Mouse (Mus musculus): ENCODE measurements around the gene Fis1. TPM values are rescaled to one million over a fixed set of nuclear protein-coding genes. Genes with fewer than 3 reads are reported as not detected.
A peak's percentile ranks its signal among the peaks of the same experiment; 100 is the strongest.

Gene Fis1
- total RNA-seq, 2 experiments from 2014 or later = 65.3 to 160 TPM

DNA sequence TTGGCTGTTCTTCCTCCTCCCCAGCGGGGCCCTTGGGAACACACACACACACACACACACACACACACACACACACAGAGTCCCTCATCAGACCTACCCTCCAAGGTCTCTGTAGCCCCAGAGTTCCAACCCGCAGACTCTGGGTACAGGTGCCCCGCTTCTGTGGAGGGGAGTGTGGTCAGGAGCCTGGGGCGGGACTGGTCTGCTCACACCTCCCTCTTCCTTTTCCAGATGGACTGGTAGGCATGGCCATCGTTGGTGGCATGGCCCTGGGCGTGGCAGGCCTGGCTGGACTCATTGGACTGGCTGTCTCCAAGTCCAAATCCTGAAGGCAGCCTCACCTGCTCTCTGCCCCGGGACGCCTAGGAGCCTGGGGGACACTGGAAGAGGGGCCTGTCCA is 12.6 kb downstream of the Fis1 start:
- peak; percentile 13 for ATAC-seq (replicated peaks; ENCODE audit: low FRiP score, poor library complexity, severe bottlenecking)

DNA sequence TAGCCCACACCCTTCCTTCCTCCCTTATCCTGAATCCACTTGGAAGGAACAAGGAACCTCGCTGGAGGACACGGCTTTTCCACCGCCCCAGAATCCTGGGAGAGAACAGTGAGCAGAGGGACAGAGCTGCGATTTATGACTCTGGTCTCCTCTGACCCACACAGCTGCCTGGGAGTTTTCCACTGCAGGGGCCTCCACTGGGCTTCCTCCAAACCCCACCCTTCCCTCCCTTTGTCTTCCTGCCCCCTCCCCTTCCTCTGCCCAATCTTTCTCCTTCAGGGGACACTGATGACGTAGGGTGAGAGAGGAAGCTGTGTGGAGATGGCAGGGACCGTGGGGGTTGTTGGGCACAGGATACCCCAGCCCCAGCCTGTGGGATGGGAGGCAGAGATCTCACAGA is 13.3 kb downstream of the Fis1 start, which contains the start of gene Cldn15:
TSS of gene Cldn15 (plus strand) at position 286 of the 400 bp plus-strand sequence.
- no peak for ATAC-seq (replicated peaks; ENCODE audit: low FRiP score, poor library complexity, severe bottlenecking)

DNA sequence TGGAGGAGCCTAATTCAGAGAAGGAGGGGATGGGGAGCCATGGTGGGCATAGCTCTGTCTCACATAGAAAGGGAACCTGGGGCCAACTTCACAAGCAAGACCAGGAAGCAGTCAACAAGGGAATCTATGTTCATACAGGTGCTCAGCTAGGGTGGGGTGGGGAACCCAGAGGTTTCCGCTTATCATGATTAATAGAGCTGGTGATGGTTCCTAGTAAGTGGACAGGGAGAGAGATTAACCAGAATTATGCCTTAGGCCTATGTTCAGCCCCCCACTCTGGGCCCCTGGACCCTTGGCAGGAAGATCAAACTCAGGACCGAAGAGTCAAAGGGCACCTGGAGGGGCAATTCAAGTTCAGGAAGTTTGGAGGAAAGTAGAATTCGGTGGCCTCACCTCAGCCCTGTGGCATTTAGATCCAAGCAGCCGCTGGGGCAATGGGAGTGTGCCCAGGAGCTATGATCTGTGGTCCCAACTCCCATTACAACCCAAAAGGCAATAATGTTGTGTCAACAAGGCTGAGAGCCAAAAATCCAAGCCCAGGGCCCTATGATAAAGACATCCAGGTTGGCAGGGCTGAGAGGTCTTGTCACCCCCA is 13.9 kb downstream of the Fis1 start:
- ATAC-seq (replicated peaks; ENCODE audit: low FRiP score, poor library complexity, severe bottlenecking) = no peak

DNA sequence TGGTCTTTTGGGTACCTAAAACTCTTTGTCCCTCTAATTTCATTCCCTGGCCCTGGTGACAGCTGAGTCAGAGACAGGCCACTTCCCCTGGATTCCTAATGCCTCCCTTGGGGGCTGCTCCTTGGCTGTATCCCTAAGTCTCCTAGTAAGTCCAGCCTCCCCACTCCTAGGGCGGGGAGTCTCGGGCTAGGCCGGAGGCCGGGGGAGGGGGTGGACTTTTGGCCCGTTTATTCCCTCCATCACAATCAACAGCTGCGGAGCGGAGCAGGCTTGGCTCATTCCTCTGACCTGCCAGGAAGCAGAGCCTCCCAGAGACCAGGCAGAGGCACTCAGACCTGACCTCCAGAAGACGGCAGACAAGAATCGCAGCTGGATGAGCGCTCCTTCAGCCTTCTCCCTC is 14.5 kb downstream of the Fis1 start:
- no peak for ATAC-seq (replicated peaks; ENCODE audit: low FRiP score, poor library complexity, severe bottlenecking)

DNA sequence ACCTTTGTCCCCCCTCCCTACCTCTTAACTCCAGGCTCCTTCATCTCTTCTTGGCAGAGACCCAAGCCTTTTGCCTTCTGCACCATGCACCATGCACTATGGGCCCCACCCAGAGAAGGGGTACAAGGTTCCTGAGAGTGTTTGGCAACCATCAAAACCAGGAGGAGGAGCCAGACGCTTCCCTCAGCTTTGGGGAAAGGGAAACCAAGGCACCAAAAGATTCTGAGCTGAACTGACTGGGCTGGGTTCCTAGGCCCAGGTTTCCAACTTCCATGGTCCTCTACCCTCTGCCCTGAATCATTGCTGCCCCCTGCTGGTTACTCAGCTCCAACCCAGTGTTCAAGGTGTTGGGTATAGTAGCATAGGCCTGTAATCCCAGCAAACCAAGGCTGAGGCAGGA is 17.6 kb downstream of the Fis1 start:
- ATAC-seq (replicated peaks; ENCODE audit: low FRiP score, poor library complexity, severe bottlenecking) = peak; percentile 76

DNA sequence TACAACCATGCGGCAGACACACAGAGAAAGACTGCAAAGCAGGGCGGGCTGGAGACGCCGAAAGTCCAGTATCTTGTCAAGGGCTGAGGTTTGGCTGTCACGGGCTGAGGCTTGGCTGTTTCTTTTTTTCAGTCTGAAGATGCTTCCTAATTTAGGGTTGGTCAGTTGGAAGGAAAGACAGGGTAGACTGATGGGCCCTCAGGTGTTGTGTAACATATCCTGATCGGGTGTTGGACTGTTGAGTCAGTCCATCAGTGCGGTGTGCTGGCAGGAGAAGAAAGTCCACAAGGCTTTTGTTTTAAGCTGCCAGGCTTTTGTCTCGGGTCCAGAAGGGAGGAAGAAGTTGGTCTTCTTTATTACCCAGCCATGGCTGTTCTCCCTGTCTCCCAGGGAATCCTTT is 20.6 kb downstream of the Fis1 start:
- no peak for ATAC-seq (replicated peaks; ENCODE audit: low FRiP score, poor library complexity, severe bottlenecking)

DNA sequence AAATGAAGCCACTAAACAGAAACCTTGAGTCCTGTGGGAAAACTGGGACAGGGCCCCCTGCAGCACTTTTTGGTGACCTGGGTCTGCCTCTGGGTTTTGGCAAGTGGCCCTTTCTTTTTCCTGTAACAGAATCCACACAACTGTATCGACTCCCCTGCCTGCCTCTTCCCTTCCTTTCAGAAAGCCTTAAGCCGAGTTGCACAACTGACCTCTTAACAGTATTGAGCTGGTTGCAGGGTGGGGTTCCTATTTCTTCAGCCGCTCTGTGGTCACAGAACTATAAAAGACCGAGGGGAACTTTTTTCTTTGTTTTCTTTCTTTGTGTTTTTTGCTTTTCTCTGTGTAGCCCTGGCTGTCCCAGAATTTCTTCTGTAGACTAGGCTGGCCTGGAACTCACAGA is 24.7 kb downstream of the Fis1 start:
- no peak for ATAC-seq (replicated peaks; ENCODE audit: low FRiP score, poor library complexity, severe bottlenecking)

DNA sequence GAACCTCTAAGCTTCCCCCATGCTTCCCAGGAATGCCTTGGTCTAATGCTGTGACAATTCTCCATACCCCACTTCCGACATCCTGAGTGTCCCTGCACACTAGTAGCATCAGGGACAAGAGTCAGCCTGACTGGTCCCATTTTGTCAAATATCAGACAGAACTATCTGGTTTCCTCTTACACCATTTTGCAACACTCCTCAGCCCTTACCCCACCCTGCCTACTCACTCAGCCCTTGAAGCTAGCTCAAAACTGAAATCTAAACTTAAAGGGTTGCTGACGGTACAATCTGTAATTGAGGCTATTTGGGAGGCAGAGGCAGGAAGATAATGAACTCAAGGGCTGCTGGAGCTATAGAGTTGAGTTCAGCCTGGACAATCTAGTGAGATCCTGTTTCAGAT is 26.7 kb downstream of the Fis1 start:
- ATAC-seq (replicated peaks; ENCODE audit: low FRiP score, poor library complexity, severe bottlenecking) = no peak

DNA sequence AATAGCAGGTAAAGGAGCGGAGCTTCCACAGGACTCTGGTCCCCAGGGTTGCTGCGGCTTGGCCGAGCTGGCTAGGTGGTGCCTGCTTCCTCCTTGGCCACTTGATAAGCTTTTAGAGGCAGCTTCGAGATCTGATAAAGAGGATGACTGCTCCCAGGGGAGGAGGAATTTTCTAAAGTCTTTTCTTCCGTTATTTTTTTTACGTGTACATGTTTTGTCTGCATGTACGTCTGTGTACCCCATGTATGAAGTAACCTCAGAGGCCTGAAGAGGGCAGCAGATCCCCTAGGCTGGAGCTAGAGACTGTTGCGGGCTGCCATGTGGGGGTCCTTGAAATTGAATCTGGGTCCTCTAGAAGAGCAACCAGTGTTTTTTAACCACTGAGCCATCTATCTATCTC is 27.9 kb downstream of the Fis1 start:
- no peak for ATAC-seq (replicated peaks; ENCODE audit: low FRiP score, poor library complexity, severe bottlenecking)

DNA sequence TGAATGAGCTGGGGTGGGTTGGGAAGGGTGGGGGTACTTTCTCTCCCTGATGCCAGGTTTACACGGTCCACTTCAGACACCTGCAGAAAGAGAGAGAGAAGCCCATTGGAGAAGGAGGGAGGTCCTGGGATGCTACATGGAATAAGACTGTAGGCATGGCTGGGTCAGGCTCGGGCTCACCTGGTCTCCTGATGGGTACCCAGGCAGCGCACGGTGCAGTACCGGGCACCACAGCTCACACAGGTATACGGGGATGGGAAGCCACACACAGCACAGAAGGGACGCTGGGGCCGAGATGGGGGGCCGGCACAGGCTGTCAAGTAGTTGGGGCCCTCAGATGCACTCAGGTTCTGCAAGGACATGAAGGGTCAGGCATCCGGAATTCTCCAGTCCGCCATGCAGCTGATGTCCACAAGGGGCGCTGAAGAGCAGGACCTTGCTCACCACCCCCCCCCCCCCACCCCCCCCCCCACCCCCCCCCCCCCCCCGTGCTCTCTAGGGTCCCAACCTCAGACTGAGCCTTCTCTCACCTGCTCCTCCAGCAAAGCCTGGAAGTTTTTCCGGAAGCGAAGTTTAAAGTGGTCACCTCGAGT is 29.4 kb downstream of the Fis1 start:
- no peak for ATAC-seq (replicated peaks; ENCODE audit: low FRiP score, poor library complexity, severe bottlenecking)

DNA sequence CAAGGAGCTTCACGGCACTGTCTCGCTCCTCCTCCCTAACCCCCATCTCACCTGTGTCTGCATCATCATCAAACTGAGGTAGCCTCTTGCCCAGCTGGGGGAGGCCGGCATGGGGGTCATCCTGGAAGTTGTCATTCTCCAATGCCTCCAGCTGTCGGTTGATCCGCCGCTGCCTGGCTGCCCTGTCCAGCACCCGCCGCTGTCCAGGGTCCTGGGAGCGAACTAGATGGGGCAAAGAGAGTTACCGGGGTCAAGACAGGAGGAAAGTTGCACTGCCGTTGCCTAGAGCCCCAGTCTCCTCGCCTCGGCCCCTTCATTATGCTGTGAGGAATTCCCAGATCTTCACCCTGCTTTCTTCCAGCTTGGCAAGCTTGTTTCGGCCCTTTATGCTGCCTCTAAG is 31.8 kb downstream of the Fis1 start:
- ATAC-seq (replicated peaks; ENCODE audit: low FRiP score, poor library complexity, severe bottlenecking) = no peak

DNA sequence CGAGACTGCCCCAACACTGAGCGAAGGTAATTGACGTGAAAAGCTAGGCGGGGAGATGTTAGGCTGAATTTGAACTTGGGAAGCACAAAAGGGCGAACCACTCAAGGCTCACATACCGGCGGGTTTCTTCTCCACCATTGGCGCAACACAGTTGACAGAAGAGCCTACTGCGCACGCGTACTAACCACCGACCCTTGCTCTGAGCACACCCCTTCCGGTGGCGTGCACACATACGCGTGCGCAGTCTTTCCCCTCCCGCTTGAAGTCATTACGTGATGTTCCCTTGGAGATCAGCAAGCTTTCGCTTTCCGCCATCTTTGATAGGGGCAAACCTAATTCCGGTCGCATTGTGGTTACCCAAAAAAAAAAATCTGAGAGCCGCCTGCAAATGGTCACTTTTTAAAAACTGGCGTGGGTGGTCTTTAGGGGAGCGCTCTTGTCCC is 33.6 kb downstream of the Fis1 start, which contains the start of gene Plod3:
TSS of gene Plod3 (plus strand) at position 325 of the 443 bp plus-strand sequence.
- peak; percentile 91 for ATAC-seq (replicated peaks; ENCODE audit: low FRiP score, poor library complexity, severe bottlenecking)

DNA sequence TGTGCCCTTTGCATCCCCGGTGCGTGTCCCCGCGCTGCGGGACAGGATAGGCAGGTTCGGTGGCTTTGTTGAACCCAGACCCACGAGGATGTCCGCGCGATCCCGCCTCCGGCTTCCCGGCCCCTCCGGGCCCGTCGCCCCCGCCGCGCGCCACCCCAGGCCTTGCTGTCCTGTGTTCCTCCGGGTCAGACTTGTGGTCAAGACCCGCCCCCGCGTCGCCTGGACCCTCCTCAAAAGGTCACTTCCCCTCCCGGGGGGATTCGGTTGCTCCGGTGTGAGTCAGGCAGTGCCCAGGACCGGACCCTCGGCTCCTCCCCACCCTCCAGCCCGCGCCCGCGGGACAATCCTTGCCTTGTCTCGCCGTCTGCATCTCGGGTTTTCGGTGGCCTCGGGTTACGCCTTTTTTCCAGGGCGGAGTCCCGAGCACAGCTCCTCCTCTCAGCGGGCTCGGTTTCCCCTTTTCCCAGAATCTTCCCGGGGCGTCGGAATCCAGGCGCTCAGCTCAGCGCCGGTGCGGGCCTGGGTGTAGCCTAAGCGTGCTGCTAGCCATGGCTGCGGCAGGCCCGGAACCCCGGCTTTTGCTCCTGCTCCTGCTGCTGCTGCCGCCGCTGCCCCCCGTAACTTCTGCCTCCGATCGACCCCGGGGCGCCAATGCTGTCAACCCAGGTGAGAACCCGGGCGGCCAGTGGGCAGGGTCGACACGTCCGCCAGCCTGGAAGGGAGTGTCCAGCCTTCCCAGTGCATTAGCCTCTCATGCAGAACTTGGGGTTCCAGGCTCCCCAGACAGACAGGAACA is 34.3 kb downstream of the Fis1 start:
- ATAC-seq (replicated peaks; ENCODE audit: low FRiP score, poor library complexity, severe bottlenecking) = peak; percentile 61

DNA sequence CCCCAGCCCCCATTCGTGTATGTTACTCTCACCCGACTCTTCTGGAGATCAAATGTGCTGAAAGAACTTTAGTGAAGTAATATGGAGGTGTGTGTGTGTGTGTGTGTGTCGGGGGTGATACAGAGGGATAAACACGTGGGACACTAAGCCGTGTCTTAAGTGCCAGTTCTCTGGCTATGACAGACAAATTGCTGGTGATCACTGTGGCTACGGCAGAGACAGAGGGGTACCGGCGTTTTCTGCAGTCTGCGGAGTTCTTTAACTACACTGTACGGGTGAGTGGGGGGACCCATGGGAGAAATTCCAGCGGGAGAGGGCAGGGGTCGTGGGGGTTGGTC is 34.8 kb downstream of the Fis1 start, which contains the start of gene Znhit1:
TSS of gene Znhit1 (minus strand) at position 88 of the 338 bp plus-strand sequence.
- ATAC-seq (replicated peaks; ENCODE audit: low FRiP score, poor library complexity, severe bottlenecking) = no peak

DNA sequence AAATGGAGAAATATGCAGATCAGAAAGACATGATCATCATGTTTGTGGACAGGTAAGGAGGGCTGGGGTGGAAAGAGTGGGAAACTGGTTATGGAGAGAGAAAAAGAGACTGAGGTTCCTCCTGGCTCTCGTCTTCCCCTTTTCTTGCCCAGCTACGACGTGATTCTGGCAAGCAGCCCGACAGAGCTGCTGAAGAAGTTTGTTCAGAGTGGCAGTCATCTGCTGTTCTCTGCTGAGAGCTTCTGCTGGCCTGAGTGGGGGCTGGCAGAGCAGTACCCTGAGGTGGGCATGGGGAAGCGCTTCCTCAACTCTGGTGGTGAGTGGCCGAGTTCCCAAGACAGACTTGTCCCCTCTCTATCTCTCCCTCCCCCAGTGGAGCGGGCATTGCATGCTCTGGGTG is 35.3 kb downstream of the Fis1 start:
- ATAC-seq (replicated peaks; ENCODE audit: low FRiP score, poor library complexity, severe bottlenecking) = no peak

DNA sequence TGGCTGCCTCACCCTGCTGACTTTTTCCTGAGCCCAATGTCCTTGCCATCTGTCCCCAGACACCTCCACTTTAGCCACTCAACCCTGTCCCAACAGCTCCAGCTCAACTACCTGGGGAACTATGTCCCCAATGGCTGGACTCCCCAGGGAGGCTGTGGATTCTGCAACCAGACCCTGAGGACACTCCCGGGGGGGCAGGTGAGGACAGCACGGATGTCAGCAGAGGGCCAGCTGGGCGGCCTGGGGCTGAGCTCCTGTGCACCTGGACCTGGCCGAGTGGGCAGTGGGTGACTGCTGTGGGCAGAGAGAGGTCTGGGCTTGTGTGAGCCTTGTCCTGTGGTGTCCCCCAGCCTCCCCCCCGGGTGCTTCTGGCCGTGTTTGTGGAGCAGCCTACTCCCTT is 36.7 kb downstream of the Fis1 start:
- no peak for ATAC-seq (replicated peaks; ENCODE audit: low FRiP score, poor library complexity, severe bottlenecking)

DNA sequence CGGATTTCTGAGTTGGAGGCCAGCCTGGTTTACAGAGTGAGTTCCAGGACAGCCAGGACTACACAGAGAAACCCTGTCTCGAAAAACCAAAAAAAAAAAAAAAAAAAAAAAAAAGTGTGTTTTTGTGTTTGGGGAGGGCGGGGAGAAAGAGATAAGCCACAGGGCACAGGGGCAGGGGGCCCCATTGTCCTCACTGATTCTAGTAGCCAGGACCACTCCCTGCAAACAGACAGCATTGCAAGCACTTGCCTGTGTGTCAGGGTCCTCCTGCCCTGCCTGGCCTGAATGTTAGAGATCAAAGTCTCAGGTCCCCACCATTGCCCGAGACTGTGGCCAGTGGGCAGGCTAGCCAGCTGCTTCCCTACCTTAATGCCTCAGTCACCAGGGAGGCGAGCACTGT is 46.4 kb downstream of the Fis1 start:
- no peak for ATAC-seq (replicated peaks; ENCODE audit: low FRiP score, poor library complexity, severe bottlenecking)

DNA sequence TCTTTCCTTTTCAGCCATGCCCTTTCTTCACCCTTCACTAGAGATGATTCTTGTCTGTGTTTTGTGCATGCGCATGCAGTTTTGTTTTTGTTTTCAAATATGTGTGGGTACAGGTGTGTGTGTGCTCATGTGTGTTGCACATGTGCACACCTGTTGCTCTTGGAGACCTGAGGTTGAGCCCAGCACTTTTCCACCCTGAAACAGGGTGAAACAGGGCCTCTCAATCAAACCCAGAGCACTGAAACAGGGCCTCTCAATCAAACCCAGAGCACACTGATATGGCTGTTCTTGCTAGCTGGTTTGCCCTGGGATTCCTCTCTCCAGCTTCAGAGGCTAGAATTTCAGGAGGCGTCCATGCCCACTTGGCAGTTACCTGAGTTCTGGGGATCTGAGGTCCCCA is 47.5 kb downstream of the Fis1 start:
- no peak for ATAC-seq (replicated peaks; ENCODE audit: low FRiP score, poor library complexity, severe bottlenecking)

DNA sequence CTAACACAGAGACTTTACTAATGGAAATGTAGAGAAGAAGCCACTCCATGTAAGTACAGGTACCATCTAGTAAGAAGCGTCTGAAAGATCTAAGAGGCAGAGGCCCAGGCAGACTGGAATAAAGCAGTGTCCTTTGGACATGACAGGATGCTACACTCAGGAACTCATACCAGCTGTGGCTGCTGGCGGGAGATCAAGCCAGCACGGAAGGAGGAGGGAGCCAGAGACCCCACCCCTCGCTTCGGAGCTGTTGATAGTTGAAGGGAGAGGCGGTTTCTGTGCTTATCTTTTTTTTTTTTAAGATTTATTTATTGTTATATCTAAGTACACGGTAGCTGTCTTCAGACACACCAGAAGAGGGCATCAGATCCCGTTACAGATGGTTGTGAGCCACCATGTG is 54.2 kb downstream of the Fis1 start:
- ATAC-seq (replicated peaks; ENCODE audit: low FRiP score, poor library complexity, severe bottlenecking) = no peak

DNA sequence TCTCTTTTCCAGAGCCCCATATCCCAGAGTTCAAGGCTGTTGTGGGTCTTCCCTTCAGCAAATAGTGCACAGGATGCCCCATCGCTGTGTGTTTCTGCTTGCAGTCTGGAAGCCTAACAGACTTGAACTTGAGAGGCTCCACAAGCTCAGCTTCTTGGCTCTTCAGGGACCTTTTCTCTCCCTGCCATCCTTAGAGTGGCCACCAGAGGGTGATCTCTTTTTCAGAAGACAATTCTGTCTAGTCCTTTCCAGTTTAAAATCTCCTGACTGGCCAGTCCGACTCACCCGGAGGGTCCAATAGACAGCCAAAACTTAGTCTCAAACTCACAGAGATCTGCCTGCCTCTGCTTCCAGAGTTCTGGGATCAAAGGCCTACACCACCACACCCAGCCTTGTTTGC is 56.9 kb downstream of the Fis1 start:
- peak; percentile 55; the same call in 1 of the 2 replicates for ATAC-seq (replicated peaks; ENCODE audit: low FRiP score, poor library complexity, severe bottlenecking)

DNA sequence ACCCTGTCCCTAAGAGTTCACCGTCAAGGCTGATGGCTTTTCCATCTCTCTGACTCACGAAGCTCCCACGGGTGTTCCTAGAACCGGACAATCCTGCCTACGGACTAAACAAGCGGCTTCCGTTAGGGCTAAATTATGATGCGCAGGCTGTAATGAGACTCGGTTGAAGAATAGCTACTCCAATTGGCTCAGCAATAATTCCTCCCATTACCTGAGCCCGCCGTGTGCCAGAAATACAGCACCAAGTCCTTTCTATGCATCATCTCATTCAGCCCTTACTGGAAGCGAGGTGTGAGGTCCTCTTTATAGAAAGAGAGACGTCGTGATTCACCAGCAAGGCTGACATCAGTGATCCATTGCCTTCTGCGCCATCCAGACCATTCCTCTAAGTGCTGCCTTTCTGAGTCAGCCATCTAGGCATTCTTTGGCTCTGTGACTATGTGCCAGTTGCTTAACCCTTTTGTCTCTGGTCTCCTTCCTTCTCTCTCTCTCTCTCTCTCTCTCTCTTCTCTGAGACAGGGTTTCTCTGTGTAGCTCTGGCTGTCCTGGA is 59.4 kb downstream of the Fis1 start:
- ATAC-seq (replicated peaks; ENCODE audit: low FRiP score, poor library complexity, severe bottlenecking) = no peak

All from erythroblast, adult 5-6 weeks (primary cell).